8 mouse cellular contexts compared by ENCODE assay signal in the genomic region with DNA sequence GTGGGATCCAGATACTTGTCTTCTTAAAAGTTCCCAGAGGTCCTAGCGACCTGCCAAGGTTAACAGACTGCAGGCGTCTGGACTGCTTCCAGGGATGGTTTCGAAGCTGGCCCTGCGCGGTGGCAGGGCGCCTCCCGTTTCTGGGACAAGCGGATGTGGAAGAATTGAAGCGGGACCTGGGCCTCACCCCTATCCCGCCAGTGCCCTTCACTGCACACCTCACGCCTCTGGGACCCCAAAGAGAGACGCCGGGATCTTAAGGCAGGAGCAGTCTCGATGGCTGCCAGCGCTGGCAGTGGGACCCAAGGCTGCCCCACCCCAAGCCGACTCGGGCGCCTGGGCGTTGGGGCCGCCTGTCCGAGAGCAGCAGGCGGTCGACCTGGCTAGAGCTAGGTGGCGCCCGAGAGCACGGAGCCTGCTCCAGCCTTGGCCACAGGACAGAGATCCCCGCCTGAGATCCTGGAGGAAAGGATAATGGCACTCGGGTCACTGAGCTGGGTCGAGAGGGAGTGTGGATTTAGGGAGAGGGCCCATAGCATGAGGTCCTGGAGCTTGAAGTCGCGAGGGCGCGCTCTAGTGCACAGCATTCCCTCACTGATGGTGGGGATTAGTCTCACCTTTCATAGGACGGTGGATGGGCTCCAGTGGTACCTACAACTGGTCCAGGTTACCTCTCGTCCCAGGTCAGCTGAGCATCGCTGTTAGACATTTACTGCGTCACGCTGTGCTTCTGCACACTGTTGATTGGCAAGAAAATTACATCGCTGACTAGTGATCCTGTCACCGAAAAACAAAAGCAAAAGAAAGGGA. TPM values are rescaled to one million over a fixed set of nuclear protein-coding genes. Genes with fewer than 3 reads are reported as not detected.
DNase-seq lines count a peak whose midpoint lies in the region; ATAC-seq and TF ChIP-seq lines count a peak whose summit lies in the region.

No protein-coding gene starts in this region.

- ATAC-seq in erythroid progenitor cell, adult 5-6 weeks (replicated peaks; ENCODE audit: low FRiP score, poor library complexity, severe bottlenecking), result peak; percentile 92
- ATAC-seq in heart, embryonic 15.5 days (replicated peaks; ENCODE audit: insufficient number of reproducible peaks, insufficient read depth, low FRiP score, low read depth), result peak; percentile 86
- peak; percentile 75 for ATAC-seq in liver, embryonic 16.5 days (ENCODE audit: low read depth)
- peak; percentile 73 for ATAC-seq in neural tube, embryonic 13.5 days (ENCODE audit: low read depth)

- no peaks in the 10 kb centered on the region for H3K79me2 ChIP-seq in C2C12 (ENCODE audit: control insufficient read depth, insufficient read depth)

- H3K4me1 ChIP-seq in heart, embryonic 15.5 days (replicated peaks), result peaks cover 56% of the 10 kb centered on the region
- H3K4me1 ChIP-seq in liver, embryonic 16.5 days (ENCODE audit: control insufficient read depth, low read depth, low read length), result peaks cover 2% of the 10 kb centered on the region
- peaks cover 19% of the 10 kb centered on the region; the same call in 1 of the 2 replicates for H3K4me1 ChIP-seq in neural tube, embryonic 13.5 days (replicated peaks)
- peaks cover 12% of the 10 kb centered on the region for H3K4me1 ChIP-seq in testis, adult 2 months (ENCODE audit: control insufficient read depth, insufficient read depth, low read length)

- peak; percentile 95 for TF ChIP-seq CTCF in C2C12 (IDR thresholded peaks at IDR 0.05; ENCODE audit: control insufficient read depth, insufficient read depth, insufficient read length)
- TF ChIP-seq CTCF in testis, adult 2 months (IDR thresholded peaks at IDR 0.05; ENCODE audit: control insufficient read depth, insufficient read depth, insufficient replicate concordance, low read depth, low read length), result peak; percentile 85

- H3K4me2 ChIP-seq in heart, embryonic 15.5 days, result peak overlapping the region; percentile 80
- peak overlapping the region; percentile 68 for H3K4me2 ChIP-seq in liver, embryonic 16.5 days (ENCODE audit: low read depth, low read length)
- peak overlapping the region; percentile 67 for H3K4me2 ChIP-seq in neural tube, embryonic 13.5 days

- peak overlapping the region; percentile 94 for H3K27ac ChIP-seq in heart, embryonic 15.5 days
- no peak overlapping the region for H3K27ac ChIP-seq in liver, embryonic 16.5 days (ENCODE audit: low read length)
- H3K27ac ChIP-seq in neural tube, embryonic 13.5 days (replicated peaks), result no peak overlapping the region
- no peak overlapping the region for H3K27ac ChIP-seq in testis, adult 2 months (ENCODE audit: control insufficient read depth, insufficient read depth, low read depth, low read length)

- peak; percentile 21 for DNase-seq in c-Kit-negative CD71-positive TER-119-positive erythroid progenitor cells, embryonic 14.5 days (ENCODE audit: low read depth, low spot score)
- DNase-seq in kidney, postnatal 14 days, result peak; percentile 89

- H3ac ChIP-seq in C2C12 (ENCODE audit: control insufficient read depth, insufficient read length, low read depth), result peak overlapping the region; percentile 43

- H3K9me3 ChIP-seq in heart, embryonic 15.5 days (replicated peaks), result no peaks in the 10 kb centered on the region
- H3K9me3 ChIP-seq in liver, embryonic 16.5 days (replicated peaks; ENCODE audit: control insufficient read depth, low read length), result no peaks in the 10 kb centered on the region
- H3K9me3 ChIP-seq in neural tube, embryonic 13.5 days, result no peaks in the 10 kb centered on the region

- H3K4me3 ChIP-seq in C2C12 (ENCODE audit: insufficient read depth, poor library complexity, severe bottlenecking), result no peak overlapping the region
- peak overlapping the region; percentile 51 for H3K4me3 ChIP-seq in heart, embryonic 15.5 days
- H3K4me3 ChIP-seq in liver, embryonic 16.5 days (ENCODE audit: low read depth, low read length), result peak overlapping the region; percentile 50
- H3K4me3 ChIP-seq in neural tube, embryonic 13.5 days, result peak overlapping the region; percentile 38
- H3K4me3 ChIP-seq in testis, adult 2 months (ENCODE audit: control insufficient read depth, low read depth, low read length), result peak overlapping the region; percentile 82

- TF ChIP-seq POLR2A in testis, adult 2 months (IDR thresholded peaks at IDR 0.05; ENCODE audit: control insufficient read depth, low read depth, low read length), result no peak

- H3K27me3 ChIP-seq in C2C12 (ENCODE audit: control insufficient read depth, insufficient read depth, insufficient read length), result no peaks in the 10 kb centered on the region
- no peaks in the 10 kb centered on the region for H3K27me3 ChIP-seq in heart, embryonic 15.5 days
- no peaks in the 10 kb centered on the region; the same call in 1 of the 2 replicates for H3K27me3 ChIP-seq in liver, embryonic 16.5 days (ENCODE audit: control insufficient read depth, insufficient read depth, low read depth, low read length)
- H3K27me3 ChIP-seq in neural tube, embryonic 13.5 days, result peaks cover 4% of the 10 kb centered on the region; the same call in 1 of the 2 replicates
- H3K27me3 ChIP-seq in testis, adult 2 months (ENCODE audit: control insufficient read depth, insufficient read depth, low read length), result no peaks in the 10 kb centered on the region

- 6% methylated on average over 40 of the region's 40 CpGs for WGBS in heart, embryonic 15.5 days
- 9% methylated on average over 40 of the region's 40 CpGs for WGBS in liver, embryonic 16.5 days (ENCODE audit: insufficient replicate concordance)
- 9% methylated on average over 40 of the region's 40 CpGs for WGBS in neural tube, embryonic 13.5 days

- H3K79me3 ChIP-seq in C2C12 (ENCODE audit: low read depth), result no peaks in the 10 kb centered on the region

- peak overlapping the region; percentile 56 for H3K9ac ChIP-seq in heart, embryonic 15.5 days
- no peak overlapping the region; the same call in 1 of the 2 replicates for H3K9ac ChIP-seq in liver, embryonic 16.5 days (ENCODE audit: low read depth, low read length)
- peak overlapping the region; percentile 63 for H3K9ac ChIP-seq in neural tube, embryonic 13.5 days

- H3K36me3 ChIP-seq in C2C12 (ENCODE audit: control insufficient read depth, insufficient read depth), result no peaks in the 10 kb centered on the region
- no peaks in the 10 kb centered on the region for H3K36me3 ChIP-seq in heart, embryonic 15.5 days
- H3K36me3 ChIP-seq in liver, embryonic 16.5 days (ENCODE audit: control insufficient read depth, insufficient read depth), result no peaks in the 10 kb centered on the region
- H3K36me3 ChIP-seq in neural tube, embryonic 13.5 days, result no peaks in the 10 kb centered on the region
- H3K36me3 ChIP-seq in testis, adult 2 months (ENCODE audit: control insufficient read depth, insufficient read depth, low read length), result no peaks in the 10 kb centered on the region

TF ChIP-seq in C2C12, 6 proteins besides CTCF, POLR2A, EP300 and RAD21:
- TF ChIP-seq MAX (IDR thresholded peaks at IDR 0.05) (no peak), MYOG (IDR thresholded peaks at IDR 0.05; ENCODE audit: control insufficient read depth, extremely low read depth, insufficient read length) (no peak), MYOD1 (IDR thresholded peaks at IDR 0.05; ENCODE audit: control insufficient read depth, insufficient read length, low read depth) (no peak), CEBPB (IDR thresholded peaks at IDR 0.05; ENCODE audit: low read depth) (no peak), USF1 (IDR thresholded peaks at IDR 0.05; ENCODE audit: low read depth) (no peak), FOSL1 (IDR thresholded peaks at IDR 0.05; ENCODE audit: insufficient read depth, low read length, poor library complexity, severe bottlenecking) (no peak)
TF ChIP-seq in C2C12: peak in this region for 0.

RNA-seq across cellular contexts. Expression of gene Crebbp, which starts 54.3 kb away (rescaled TPM):
- polyA plus RNA-seq in C2C12 (2012; fragmentation: generic; extraction: Trizol), result 8.2 TPM
- total RNA-seq in erythroid progenitor cell, adult 5-6 weeks (2015; ENCODE audit: low replicate concordance), result 51.1 and 51.2 TPM in 2 replicates
- 51.4 and 115 TPM in 2 replicates for total RNA-seq in erythroid progenitor cell, adult 5-6 weeks (2017; ENCODE audit: low replicate concordance)
- polyA plus RNA-seq in heart, embryonic 15.5 days (2015; fragmentation: Nextera tagmentation; extraction: Ambion mirVana), result 19.6 and 21.6 TPM in 2 replicates
- polyA plus RNA-seq in liver, embryonic 16.5 days (2015; fragmentation: Nextera tagmentation; extraction: Ambion mirVana), result 8.0 and 8.7 TPM in 2 replicates
- 36.6 and 39.7 TPM in 2 replicates for polyA plus RNA-seq in neural tube, embryonic 13.5 days (2015; fragmentation: Nextera tagmentation; extraction: Ambion mirVana)
- 14.0 and 15.0 TPM in 2 replicates for polyA plus RNA-seq in testis, adult 2 months (2012; rRNA removed)
